Comparison of ENCODE assay signal across 25 mouse cellular contexts in genomic region chr6:33696976-33697375, GRCm38 (mm10).
"Had no signal": no experiment of that assay in that cellular context is flagged by ENCODE, and none has a peak within 500 bp of the region (broad histone marks: within the 10 kb centered on the region; RNA-seq: fewer than 3 reads in every experiment).

No protein-coding gene starts in this region.

- H3K4me2 ChIP-seq: kidney, embryonic 15.5 days; limb, embryonic 12.5 days; limb, embryonic 15.5 days; liver, embryonic 12.5 days; liver, embryonic 15.5 days; lung, embryonic 15.5 days; midbrain, embryonic 13.5 days; neural tube, embryonic 12.5 days; neural tube, embryonic 15.5 days had no signal

- H3K27me3 ChIP-seq: kidney, embryonic 15.5 days; limb, embryonic 12.5 days; limb, embryonic 15.5 days; liver, embryonic 12.5 days; liver, embryonic 15.5 days; lung, embryonic 15.5 days; megakaryocyte, embryonic 14.5 days; midbrain, embryonic 13.5 days; neural tube, embryonic 12.5 days; neural tube, embryonic 15.5 days had no signal

- H3K36me3 ChIP-seq: kidney, embryonic 15.5 days; limb, embryonic 12.5 days; limb, embryonic 15.5 days; liver, embryonic 12.5 days; liver, embryonic 15.5 days; lung, embryonic 15.5 days; midbrain, embryonic 10.5 days; midbrain, embryonic 13.5 days; neural tube, embryonic 12.5 days; neural tube, embryonic 15.5 days had no signal

- H3K9me3 ChIP-seq: kidney, embryonic 15.5 days; limb, embryonic 12.5 days; limb, embryonic 15.5 days; liver, embryonic 12.5 days; liver, embryonic 15.5 days; lung, embryonic 15.5 days; megakaryocyte, embryonic 14.5 days; midbrain, embryonic 10.5 days; midbrain, embryonic 13.5 days; neural tube, embryonic 12.5 days; neural tube, embryonic 15.5 days had no signal

- H3K9ac ChIP-seq: kidney, embryonic 15.5 days; limb, embryonic 12.5 days; limb, embryonic 15.5 days; liver, embryonic 12.5 days; liver, embryonic 15.5 days; lung, embryonic 15.5 days; midbrain, embryonic 13.5 days; neural tube, embryonic 12.5 days; neural tube, embryonic 15.5 days had no signal

- H3K4me3 ChIP-seq: kidney, embryonic 15.5 days; left cerebral cortex, adult 2 months; limb, embryonic 12.5 days; limb, embryonic 15.5 days; liver, embryonic 12.5 days; liver, embryonic 15.5 days; lung, embryonic 15.5 days; megakaryocyte, embryonic 14.5 days; midbrain, embryonic 10.5 days; midbrain, embryonic 13.5 days; neural tube, embryonic 12.5 days; neural tube, embryonic 15.5 days had no signal

- H3K4me1 ChIP-seq: kidney, embryonic 15.5 days; limb, embryonic 12.5 days; limb, embryonic 15.5 days; liver, embryonic 12.5 days; liver, embryonic 15.5 days; lung, embryonic 15.5 days; midbrain, embryonic 10.5 days; midbrain, embryonic 13.5 days; neural tube, embryonic 12.5 days; neural tube, embryonic 15.5 days had no signal

- DNase-seq: kidney, postnatal 10 days; kidney, postnatal 36 days; layer of hippocampus, postnatal 36 days; lung, adult 18-20 months; lung, postnatal 10 days; lung, postnatal 36 days; right cerebral cortex, adult 18-20 months; right cerebral cortex, postnatal 14 days; right cerebral cortex, postnatal 4 days; thymus, adult 2 months; thymus, postnatal 14 days had no signal

- ATAC-seq: liver, embryonic 12.5 days; midbrain, embryonic 13.5 days; midbrain, embryonic 16.5 days had no signal

- H3K27ac ChIP-seq: kidney, embryonic 15.5 days; left cerebral cortex, adult 2 months; limb, embryonic 12.5 days; limb, embryonic 15.5 days; liver, embryonic 12.5 days; liver, embryonic 15.5 days; lung, embryonic 15.5 days; midbrain, embryonic 10.5 days; midbrain, embryonic 13.5 days; neural tube, embryonic 12.5 days; neural tube, embryonic 15.5 days; stomach, postnatal 0 days had no signal
